Mouse (Mus musculus) central nervous system, embryonic 14 days (tissue): ENCODE data around the gene Gm10801. TPM values are rescaled to one million over a fixed set of nuclear protein-coding genes. Genes with fewer than 3 reads are reported as not detected.

Experiments
- polyA plus RNA-seq: library from polyadenylated mRNA; depleted of rRNA; stranded (reverse); fragments of >200 nt; gene quantifications from 2 replicates; pipeline ENCODE4 v1.2.3, GENCODE M21; 2012; rRNA removed

Gene Gm10801
- 1.5 TPM in 2 replicates for polyA plus RNA-seq

GRCm38 (mm10) chr2:98661937-98662336, at the start of gene Gm10801:
TSS of gene Gm10801 (plus strand) at chr2:98662237.

GRCm38 (mm10) chr2:98667201-98667600, 5.2 kb downstream of the Gm10801 start, which contains the start of gene Gm10800:
TSS of gene Gm10800 (minus strand) at chr2:98667301.

Other genes starting within 250 kb of the Gm10801 start
- gene Gm10800, start 5.1 kb downstream of the Gm10801 start, polyA plus RNA-seq, result 3.6 and 4.5 TPM in 2 replicates